Mouse (Mus musculus) stomach, postnatal 0 days (tissue): ENCODE results near the gene Atp5g3.

Source experiments
- CTCF ChIP-seq: IDR thresholded peaks from 2 replicates; pipeline ENCODE4 v1.5.1; 2016; ENCODE audit warnings: antibody characterized with exemption, low read depth, mild to moderate bottlenecking, moderate library complexity
- EP300 ChIP-seq: optimal IDR thresholded peaks from 2 replicates; pipeline ENCODE3; 2016; ENCODE audit warnings: antibody characterized with exemption

- TF ChIP-seq CTCF (no peak), EP300 (no peak)
Observed at GRCm38 (mm10) chr2:73901169-73901568, 10.0 kb downstream of the Atp5g3 start.
